Mouse (Mus musculus): ENCODE results near the gene Vmn1r112.
"Not testable (repeated sequence)": the region's sequence is repeated elsewhere in the genome, so short reads cannot be mapped to it uniquely, and the experiment has no call there.

Vmn1r112 gene

DNA sequence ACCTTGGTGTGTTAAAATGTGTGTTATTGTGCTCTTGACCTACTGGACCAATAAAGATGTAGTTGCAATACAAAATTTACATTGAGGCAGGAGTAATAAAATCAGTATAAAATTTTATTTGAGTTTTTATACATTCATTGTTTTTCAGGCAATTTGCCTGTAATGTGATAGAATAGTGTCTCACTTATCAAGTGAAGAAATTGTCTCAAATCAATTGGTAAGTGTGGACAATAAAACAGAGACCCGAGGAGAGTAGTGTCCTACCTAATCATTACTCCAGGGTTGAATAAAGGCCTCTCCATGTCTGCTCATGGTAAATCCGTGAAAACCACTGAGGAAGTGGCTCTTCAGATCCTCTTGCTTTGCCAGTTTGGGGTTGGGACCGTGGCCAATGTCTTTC, at the start of gene Vmn1r112:
TSS of gene Vmn1r112 (plus strand) at position 301 of the 400 bp plus-strand sequence.
- not testable (repeated sequence) for DNase-seq (ENCODE audit: low spot score in 2 of 2)

DNA sequence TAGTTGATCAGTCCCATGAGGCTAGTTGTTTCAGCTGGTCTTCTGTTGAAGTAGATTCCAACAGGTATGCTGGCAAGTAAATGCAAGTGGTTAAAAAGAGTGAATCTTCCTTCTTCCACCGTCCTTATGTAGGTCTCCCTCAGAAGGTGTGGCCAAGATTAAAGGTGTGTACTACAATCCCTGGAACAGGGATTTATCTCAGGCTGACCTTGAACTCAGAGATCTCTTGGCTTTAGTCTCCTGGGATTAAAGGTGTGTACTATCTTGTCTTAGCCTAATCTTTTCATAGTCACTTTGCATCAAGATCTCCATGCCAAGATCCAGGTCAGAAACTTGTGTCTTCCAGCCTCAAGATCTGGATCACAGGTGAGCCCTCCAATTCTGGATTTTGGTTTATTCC, 40.5 kb upstream of the Vmn1r112 start, which contains the start of gene Gm10668:
TSS of gene Gm10668 (minus strand) at position 101 of the 400 bp plus-strand sequence.
- not testable (repeated sequence) for DNase-seq (ENCODE audit: low spot score in 2 of 2)

DNA sequence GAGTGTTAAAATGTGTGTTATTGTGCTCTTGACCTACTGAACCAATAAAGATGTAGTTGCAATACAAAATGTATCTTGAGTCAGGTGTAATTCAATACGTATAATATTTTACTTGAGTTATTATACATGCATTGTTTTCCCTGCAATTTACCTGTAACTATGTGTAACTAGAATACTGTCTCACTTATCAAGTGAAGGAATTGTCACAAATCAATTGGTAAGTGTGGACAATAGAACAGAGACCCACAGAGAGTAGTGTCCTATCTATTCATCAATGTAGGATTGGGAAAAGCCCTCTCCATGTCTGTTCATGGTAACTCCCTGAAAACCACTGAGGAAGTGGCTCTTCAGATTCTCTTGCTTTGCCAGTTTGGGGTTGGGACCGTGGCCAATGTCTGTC, 16.0 kb downstream of the Vmn1r112 start, which contains the start of gene Vmn1r113:
TSS of gene Vmn1r113 (plus strand) at position 301 of the 400 bp plus-strand sequence.
- DNase-seq (ENCODE audit: low spot score in 2 of 2): not testable (repeated sequence)

DNA sequence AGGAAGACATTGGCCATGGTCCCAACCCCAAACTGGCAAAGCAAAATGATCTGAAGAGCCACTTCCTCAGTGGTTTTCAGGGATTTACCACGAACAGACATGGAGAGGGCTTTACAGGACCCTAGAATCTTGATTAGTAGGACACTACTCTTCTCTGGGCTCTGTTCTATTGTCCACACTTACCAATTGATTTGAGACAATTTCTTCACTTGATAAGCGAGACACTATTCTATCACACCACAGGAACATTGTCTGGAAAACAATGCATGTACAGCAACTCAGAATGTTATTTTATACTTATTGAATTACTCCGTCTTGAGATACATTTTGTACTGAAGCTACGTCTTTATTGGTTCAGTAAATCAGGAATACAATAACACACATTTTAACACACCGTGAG, 41.1 kb downstream of the Vmn1r112 start, which contains the start of gene Vmn1r114:
TSS of gene Vmn1r114 (minus strand) at position 101 of the 400 bp plus-strand sequence.
- not testable (repeated sequence) for DNase-seq (ENCODE audit: low spot score in 2 of 2)

All from frontal cortex, postnatal 25 days (tissue).